Mouse (Mus musculus) hindbrain, embryonic 11.5 days (tissue): ENCODE measurements around the gene Shisa9. TPM values are rescaled to one million over a fixed set of nuclear protein-coding genes. Genes with fewer than 3 reads are reported as not detected.
"Not testable (repeated sequence)": the region's sequence is repeated elsewhere in the genome, so short reads cannot be mapped to it uniquely, and the experiment has no call there.

ENCODE experiments used
- ATAC-seq: fragments of 200-750 bp; cut with Nextera tagmentation; 2 replicates; pipeline ENCODE4 v1.8.0; 2017; ENCODE audit warnings: mild to moderate bottlenecking, moderate TSS enrichment, moderate library complexity; ENCODE audit not compliant: low FRiP score
- DNase-seq: peaks from one replicate; pipeline ENCODE4 v3.0.0-alpha.2; 2015; ENCODE audit warnings: low spot score
- H3K27ac ChIP-seq: fragments of 300-500 bp; sonication (generic); 2 replicates; pipeline ENCODE4 v1.5.1; 2014; ENCODE audit warnings: mild to moderate bottlenecking, low read depth, low read length
- H3K27me3 ChIP-seq: fragments of 300-500 bp; sonication (generic); 2 replicates; pipeline ENCODE4 v1.6.1; 2014; ENCODE audit warnings: mild to moderate bottlenecking, low read length, moderate library complexity, mixed read lengths; ENCODE audit not compliant: control insufficient read depth, insufficient read depth
- H3K36me3 ChIP-seq: fragments of 300-500 bp; sonication (generic); 2 replicates; pipeline ENCODE4 v1.6.1; 2014; ENCODE audit warnings: mild to moderate bottlenecking, low read length, moderate library complexity, mixed read lengths; ENCODE audit not compliant: control insufficient read depth, insufficient read depth
- H3K4me1 ChIP-seq: fragments of 300-500 bp; sonication (generic); replicated peaks from 2 replicates; pipeline ENCODE4 v1.6.1; 2014; ENCODE audit warnings: low read length, mixed read lengths; ENCODE audit not compliant: control insufficient read depth, insufficient read depth
- H3K4me2 ChIP-seq: fragments of 300-500 bp; sonication (generic); replicated peaks from 2 replicates; pipeline ENCODE4 v1.6.1; 2014; ENCODE audit warnings: mild to moderate bottlenecking, low read depth, low read length
- H3K4me3 ChIP-seq: fragments of 300-500 bp; sonication (generic); 2 replicates; pipeline ENCODE4 v1.5.1; 2014; ENCODE audit warnings: low read depth, low read length
- H3K9ac ChIP-seq: fragments of 300-500 bp; sonication (generic); 2 replicates; pipeline ENCODE4 v1.6.1; 2014; ENCODE audit warnings: low read depth, low read length
- H3K9me3 ChIP-seq: fragments of 300-500 bp; sonication (generic); 2 replicates; pipeline ENCODE4 v1.6.1; 2016; ENCODE audit warnings: low read length; ENCODE audit not compliant: control insufficient read depth
- WGBS: fragments of 180-500 bp; shearing (Covaris S2); extraction: QIAGEN DNeasy Blood & Tissue Kit; methylation state at CpG from one replicate; pipeline ENCODE4 v1.1.7; 2014; 5-methylcytosine and 5-hydroxymethylcytosine counted together
- polyA plus RNA-seq: library from polyadenylated mRNA; unstranded; fragments of >200 nt; fragmentation: Nextera tagmentation; extraction: Ambion mirVana; gene quantifications from 2 replicates; pipeline ENCODE4 v1.2.1, GENCODE M21; 2014

Shisa9 gene
- 1.3 and 1.7 TPM in 2 replicates for polyA plus RNA-seq

DNA sequence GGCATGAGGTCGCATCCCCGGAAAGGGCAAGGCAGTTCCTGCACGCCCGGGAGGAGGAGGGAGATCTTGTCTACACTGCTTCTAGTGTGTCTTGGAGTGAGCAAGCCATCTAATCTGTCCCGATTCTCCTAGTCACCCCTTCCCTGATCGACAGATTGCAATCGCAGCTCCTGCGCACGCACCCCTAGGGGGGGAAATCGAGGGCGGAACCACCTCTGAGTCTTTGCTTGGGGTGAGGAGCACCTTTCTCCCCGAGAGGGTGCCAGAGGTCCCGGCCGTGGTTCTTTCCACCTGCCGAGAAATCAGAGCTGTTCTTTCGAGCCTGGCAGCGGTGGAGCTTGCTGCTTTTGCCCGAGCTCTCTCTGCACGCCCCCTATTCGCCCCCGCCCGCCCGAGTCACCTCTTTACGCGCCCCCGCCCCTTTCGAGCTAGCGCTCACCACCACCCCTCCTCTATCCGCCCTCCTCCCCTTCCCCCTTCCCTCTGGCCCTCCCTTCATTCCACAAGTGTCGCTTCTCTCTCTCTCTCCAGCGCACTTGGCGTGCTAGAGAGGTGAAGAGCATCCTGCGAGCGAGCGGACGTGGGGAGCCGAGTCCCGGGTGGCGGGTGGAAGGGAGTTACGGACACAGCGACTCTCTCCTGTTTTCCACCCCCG lies at the start of gene Shisa9:
TSS of gene Shisa9 (plus strand) at position 498 of the 655 bp plus-strand sequence.
- 0 out of 2 replicates have a peak, but pooled peaks cover 4% of the 10 kb centered on the region for H3K4me1 ChIP-seq
- peaks cover 50% of the 10 kb centered on the region for H3K27me3 ChIP-seq
- no peaks in the 10 kb centered on the region for H3K36me3 ChIP-seq
- peak within 1 kb of the TSS; percentile 54 for H3K4me3 ChIP-seq
- 2% methylated on average over 34 of the region's 42 CpGs for WGBS
- DNase-seq (peak; percentile 61), ATAC-seq (peak; percentile 83)
- peak within 1 kb of the TSS; percentile 99 for H3K4me2 ChIP-seq
- H3K27ac ChIP-seq: no peak within 1 kb of the TSS
- H3K9me3 ChIP-seq: no peaks in the 10 kb centered on the region
- peak within 1 kb of the TSS; percentile 53 for H3K9ac ChIP-seq

DNA sequence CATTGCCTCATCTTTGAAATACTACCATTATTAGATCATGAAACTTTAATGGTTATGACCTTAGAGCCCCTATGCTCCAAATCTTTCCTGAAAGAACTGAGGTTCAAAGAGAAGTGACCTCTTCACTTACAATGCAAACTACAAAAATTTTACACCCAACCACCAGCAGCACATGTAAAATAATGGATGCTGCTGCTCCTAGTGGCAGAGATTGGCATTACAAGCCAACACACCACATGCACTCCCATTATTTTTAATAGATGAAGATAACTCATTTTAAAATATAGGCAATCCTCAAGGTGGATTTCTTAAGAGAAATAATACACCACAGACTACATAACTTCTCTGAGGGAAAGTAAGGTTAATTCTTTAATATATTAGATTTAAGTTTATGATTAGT lies 43.4 kb upstream of the Shisa9 start:
- Histone ChIP-seq H3K27me3 (no peaks in the 10 kb centered on the region), H3K4me3 (no peak overlapping the region), H3K36me3 (no peaks in the 10 kb centered on the region), H3K4me1 (no peaks in the 10 kb centered on the region), H3K9ac (no peak overlapping the region), H3K9me3 (no peaks in the 10 kb centered on the region), H3K27ac (no peak overlapping the region), H3K4me2 (no peak overlapping the region)
- DNase-seq (peak; percentile 50), ATAC-seq (no peak)

DNA sequence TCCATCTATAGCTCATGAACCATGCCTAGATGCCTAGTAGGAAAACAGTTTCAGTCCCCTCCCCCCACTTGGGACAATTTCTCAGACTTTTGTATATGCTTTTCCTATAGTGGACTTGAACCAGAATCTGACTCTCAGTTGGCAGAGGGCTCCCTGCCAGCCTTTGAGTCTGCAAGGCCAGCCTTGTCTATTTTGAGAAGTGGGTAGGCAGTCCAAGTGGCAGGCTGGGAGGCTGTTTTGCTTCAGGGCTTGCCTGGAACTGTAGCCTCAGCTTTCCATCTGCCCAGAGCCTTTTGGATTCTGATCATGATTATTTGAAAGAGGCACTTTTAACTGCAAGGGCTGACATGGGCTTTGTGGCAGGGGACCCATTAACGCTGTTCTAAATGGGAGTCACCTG lies 23.2 kb upstream of the Shisa9 start:
- H3K9me3 ChIP-seq: no peaks in the 10 kb centered on the region
- no peak overlapping the region for H3K9ac ChIP-seq
- no peak overlapping the region for H3K27ac ChIP-seq
- H3K4me1 ChIP-seq: no peaks in the 10 kb centered on the region
- no peak overlapping the region for H3K4me2 ChIP-seq
- DNase-seq: no peak
- no peak for ATAC-seq
- no peak overlapping the region for H3K4me3 ChIP-seq
- no peaks in the 10 kb centered on the region for H3K36me3 ChIP-seq
- 90% methylated on average over 1 of the region's 1 CpGs for WGBS
- H3K27me3 ChIP-seq: no peaks in the 10 kb centered on the region

DNA sequence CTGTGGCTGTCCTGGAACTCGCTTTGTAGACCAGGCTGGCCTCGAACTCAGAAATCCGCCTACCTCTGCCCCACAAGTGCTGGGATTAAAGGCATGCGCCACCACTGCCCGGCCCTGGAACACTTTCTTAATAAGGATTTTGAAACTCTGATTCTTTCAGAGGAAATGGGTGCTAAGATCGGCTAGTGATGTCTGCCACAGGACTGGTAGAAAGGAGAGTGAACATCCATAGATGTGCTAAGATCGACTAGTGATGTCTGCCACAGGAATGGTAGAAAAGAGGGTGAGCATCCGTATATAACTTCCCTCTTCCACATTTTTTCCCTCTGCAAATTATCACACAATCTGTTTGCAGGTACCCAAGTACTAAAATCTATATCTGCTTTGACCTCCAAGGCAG lies 17.9 kb upstream of the Shisa9 start:
- Histone ChIP-seq H3K9me3 (no peaks in the 10 kb centered on the region), H3K27me3 (no peaks in the 10 kb centered on the region), H3K27ac (no peak overlapping the region), H3K4me3 (no peak overlapping the region), H3K4me1 (no peaks in the 10 kb centered on the region), H3K9ac (no peak overlapping the region), H3K36me3 (no peaks in the 10 kb centered on the region), H3K4me2 (no peak overlapping the region)
- no peak for DNase-seq
- ATAC-seq: no peak
- WGBS: 87% methylated on average over 8 of the region's 8 CpGs

DNA sequence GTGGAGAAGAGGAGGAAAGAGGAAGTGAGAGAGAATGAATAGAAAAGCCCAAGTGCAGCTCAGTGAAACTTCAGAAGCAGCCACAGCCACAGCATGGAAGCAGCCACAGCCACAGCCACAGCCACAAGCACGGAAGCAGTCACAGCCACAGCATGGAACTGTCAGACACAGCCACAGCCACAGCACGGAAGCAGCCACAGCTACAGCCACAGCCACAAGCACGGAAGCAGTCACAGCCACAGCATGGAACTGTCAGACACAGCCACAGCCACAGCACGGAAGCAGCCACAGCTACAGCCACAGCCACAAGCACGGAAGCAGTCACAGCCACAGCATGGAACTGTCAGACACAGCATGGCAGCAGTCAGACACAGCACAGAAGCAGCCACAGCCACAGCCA lies 17.1 kb upstream of the Shisa9 start:
- not testable (repeated sequence) for DNase-seq, H3K4me2 ChIP-seq, H3K27me3 ChIP-seq, H3K9ac ChIP-seq, H3K4me3 ChIP-seq, ATAC-seq, H3K27ac ChIP-seq, H3K36me3 ChIP-seq, H3K9me3 ChIP-seq, H3K4me1 ChIP-seq
- WGBS: 96% methylated on average over 4 of the region's 5 CpGs

DNA sequence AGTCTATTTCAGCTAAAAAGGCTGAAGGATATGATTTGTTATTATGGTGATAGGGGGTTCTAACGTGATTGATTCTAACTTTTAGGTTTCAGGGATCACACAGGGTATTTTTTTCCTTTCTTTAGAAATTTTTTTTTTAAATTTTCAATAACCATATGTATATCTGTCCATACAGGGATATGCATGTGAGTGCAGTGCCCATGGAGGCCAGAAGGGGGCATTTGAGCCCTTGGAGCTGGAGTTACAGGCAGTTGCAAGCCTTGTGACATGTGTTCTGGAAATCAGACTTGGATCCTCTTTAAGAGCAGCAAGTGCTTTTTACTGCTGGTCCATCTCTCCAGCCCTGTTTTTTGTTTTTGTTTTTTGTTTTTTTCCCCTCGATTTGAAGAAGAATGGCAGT lies 16.3 kb upstream of the Shisa9 start:
- H3K9ac ChIP-seq: no peak overlapping the region
- no peak overlapping the region for H3K27ac ChIP-seq
- no peaks in the 10 kb centered on the region for H3K27me3 ChIP-seq
- H3K4me2 ChIP-seq: no peak overlapping the region
- no peak for DNase-seq
- ATAC-seq: no peak
- H3K4me1 ChIP-seq: no peaks in the 10 kb centered on the region
- 71% methylated on average over 2 of the region's 2 CpGs for WGBS
- no peaks in the 10 kb centered on the region for H3K36me3 ChIP-seq
- H3K9me3 ChIP-seq: no peaks in the 10 kb centered on the region
- no peak overlapping the region for H3K4me3 ChIP-seq

DNA sequence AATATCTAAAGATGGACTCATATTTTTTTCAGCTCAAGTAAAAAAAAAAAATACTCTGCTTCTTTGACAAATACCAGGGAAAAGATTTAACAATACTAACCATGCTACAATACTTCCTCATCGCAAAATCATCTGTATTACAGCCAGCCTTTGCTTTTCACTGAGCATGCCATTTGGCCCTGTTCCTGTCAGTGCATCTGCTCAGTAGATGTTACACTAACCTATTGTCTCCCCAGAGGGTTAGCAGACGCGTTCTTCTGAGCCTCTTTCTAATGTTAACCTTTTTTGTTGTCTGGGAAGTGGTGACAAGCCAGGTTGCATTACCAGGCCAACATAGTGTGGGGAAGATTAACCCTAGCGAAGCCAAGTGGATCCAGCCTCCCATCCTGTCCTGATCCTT lies 10.2 kb upstream of the Shisa9 start:
- Histone ChIP-seq H3K4me1 (no peaks in the 10 kb centered on the region), H3K4me2 (no peak overlapping the region), H3K9ac (no peak overlapping the region), H3K27ac (no peak overlapping the region), H3K27me3 (no peaks in the 10 kb centered on the region), H3K36me3 (no peaks in the 10 kb centered on the region), H3K9me3 (no peaks in the 10 kb centered on the region), H3K4me3 (no peak overlapping the region)
- 49% methylated on average over 4 of the region's 4 CpGs for WGBS
- no peak for DNase-seq
- ATAC-seq: no peak

DNA sequence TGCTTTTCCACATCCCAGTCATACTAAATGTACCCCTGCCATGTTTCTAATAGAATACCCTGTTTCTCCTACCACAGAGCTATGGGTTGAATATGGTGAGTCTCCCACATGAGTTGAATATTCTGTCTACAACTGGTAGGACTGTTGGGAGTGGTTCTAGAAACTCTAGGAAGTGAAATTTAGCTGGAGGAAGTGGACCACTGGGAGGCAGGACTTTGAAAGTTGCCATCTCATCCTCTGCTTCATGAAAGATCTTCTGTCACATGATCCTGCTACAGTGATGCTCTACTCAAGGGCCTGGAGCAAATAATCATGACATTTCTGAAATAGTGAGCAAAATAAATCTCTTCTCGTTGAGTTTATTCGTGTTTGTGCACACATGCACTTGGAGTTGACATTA lies 7.2 kb upstream of the Shisa9 start:
- no peak for DNase-seq
- Histone ChIP-seq H3K27me3 (peaks cover 3% of the 10 kb centered on the region; the same call in 1 of the 2 replicates), H3K9ac (no peak overlapping the region), H3K9me3 (no peaks in the 10 kb centered on the region), H3K4me1 (no peaks in the 10 kb centered on the region), H3K27ac (no peak overlapping the region), H3K36me3 (no peaks in the 10 kb centered on the region), H3K4me2 (no peak overlapping the region), H3K4me3 (no peak overlapping the region)
- ATAC-seq: no peak
- WGBS: 85% methylated on average over 2 of the region's 2 CpGs

DNA sequence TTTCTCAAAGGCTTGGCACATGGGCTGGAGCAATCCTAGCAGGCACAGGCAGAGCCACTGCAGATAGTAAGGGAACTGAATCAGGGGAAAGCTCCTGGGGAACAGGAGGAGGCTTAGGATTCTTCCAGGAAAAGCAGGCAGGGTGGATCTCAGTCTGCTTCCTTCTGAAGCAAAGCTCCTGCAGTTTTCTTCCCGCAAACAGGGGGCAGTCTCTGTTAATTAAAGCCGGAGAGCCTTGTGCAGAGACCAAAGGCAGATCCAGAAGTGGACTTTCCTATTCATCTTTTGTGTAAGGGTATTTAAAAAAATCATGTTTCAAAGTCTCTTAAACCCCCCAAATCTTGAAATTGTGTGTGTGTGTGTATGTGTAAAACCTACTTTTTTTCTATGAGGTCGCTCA lies 3.1 kb upstream of the Shisa9 start:
- Histone ChIP-seq H3K36me3 (no peaks in the 10 kb centered on the region), H3K27ac (no peak overlapping the region), H3K9me3 (no peaks in the 10 kb centered on the region), H3K9ac (no peak overlapping the region), H3K4me3 (no peak overlapping the region), H3K27me3 (peaks cover 37% of the 10 kb centered on the region), H3K4me2 (no peak overlapping the region), H3K4me1 (0 out of 2 replicates have a peak, but pooled peaks cover 4% of the 10 kb centered on the region)
- DNase-seq (peak; percentile 50), ATAC-seq (no peak)
- WGBS: 16% methylated on average over 3 of the region's 3 CpGs
